Mouse (Mus musculus) layer of hippocampus, adult 6 months (tissue): Measurements from ENCODE around the gene Ntf3. TPM values are rescaled to one million over a fixed set of nuclear protein-coding genes. Genes with fewer than 3 reads are reported as not detected.

Experiments
- long read RNA-seq, 2 experiments: library from polyadenylated mRNA; unstranded; transcript quantifications; one replicate each; pipeline ENCODE4 v2.0.0; 2019 to 2020
- polyA plus RNA-seq: library from polyadenylated mRNA; unstranded; fragments of <200 nt; fragmentation: Nextera tagmentation; gene quantifications from 2 replicates; pipeline ENCODE4 v1.2.3, GENCODE M21; 2021

Ntf3 gene
- polyA plus RNA-seq = 16.0 and 21.6 TPM in 2 replicates
- long read RNA-seq, experiment 1, transcript Ntf3-203 (2 exons, 1,343 nt) = major isoform, 22 of 32 reads
- long read RNA-seq, experiment 1, partial matches to known transcripts = 0 of 32 reads
- long read RNA-seq, experiment 1, other reads (novel, unspliced or antisense) = 10 of 32 reads
- long read RNA-seq, experiment 2, transcript Ntf3-203 (2 exons, 1,343 nt) = major isoform, 30 of 36 reads
- long read RNA-seq, experiment 2, partial matches to known transcripts = 0 of 36 reads
- long read RNA-seq, experiment 2, other reads (novel, unspliced or antisense) = 6 of 36 reads

DNA sequence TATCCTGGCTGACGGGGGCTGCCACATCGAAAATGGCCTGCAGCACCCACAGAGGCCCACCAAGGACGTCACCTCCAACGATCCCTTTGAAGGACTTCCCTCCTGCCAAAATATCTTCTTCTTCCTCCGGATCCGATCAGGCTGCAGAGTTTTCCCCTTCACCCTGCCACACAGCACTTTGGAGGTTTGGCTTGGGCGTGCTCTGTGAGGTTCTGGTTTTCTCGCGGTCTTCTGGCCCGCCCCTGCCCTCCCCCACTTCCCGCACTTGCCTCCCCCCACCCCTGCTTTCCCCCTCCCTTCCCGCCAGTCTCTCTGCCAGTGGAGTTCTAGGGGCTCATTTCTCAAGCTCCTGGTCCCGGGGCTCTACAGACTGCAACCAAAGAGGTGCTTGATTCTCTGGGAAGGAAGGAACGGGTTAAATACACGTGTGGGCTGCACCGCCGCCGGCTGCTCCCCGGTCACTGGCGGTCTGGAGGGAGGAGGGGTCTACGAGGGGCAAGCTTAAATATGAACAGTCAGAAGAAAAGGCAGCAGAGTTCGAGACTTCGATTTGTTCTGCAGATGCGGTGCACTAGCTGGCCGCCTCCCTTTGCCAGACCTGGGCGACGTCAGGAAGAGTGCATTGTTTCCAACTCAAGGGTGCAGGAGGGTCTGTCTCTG is at the start of gene Ntf3:
Gene Ntf3, minus strand, starts transcription at position 363 of the 660 bp plus-strand sequence.

